Mouse (Mus musculus): ENCODE measurements around the gene 1700013F07Rik.
"Not testable (repeated sequence)": the region's sequence is repeated elsewhere in the genome, so short reads cannot be mapped to it uniquely, and the experiment has no call there.

The 1700013F07Rik gene

GRCm38 (mm10) chr3:108542299-108542698, 8.3 kb downstream of the 1700013F07Rik start:
- no peak for DNase-seq (ENCODE audit: low spot score in 2 of 2)

- peak in 1 of 2 experiments; percentile 44 for DNase-seq (ENCODE audit: low spot score in 2 of 2)
Measured at GRCm38 (mm10) chr3:108554111-108554561, 20.2 kb downstream of the 1700013F07Rik start.

GRCm38 (mm10) chr3:108554587-108555312, 20.8 kb downstream of the 1700013F07Rik start:
- peak; percentile 79 to 93 for DNase-seq (ENCODE audit: low spot score in 2 of 2)

GRCm38 (mm10) chr3:108557888-108558287, 23.9 kb downstream of the 1700013F07Rik start:
- DNase-seq (ENCODE audit: low spot score in 2 of 2) = no peak

- DNase-seq (ENCODE audit: low spot score in 2 of 2) = peak; percentile 88 to 94
Measured at GRCm38 (mm10) chr3:108562133-108562730, 28.3 kb downstream of the 1700013F07Rik start, which contains the start of gene Tmem167b. Gene Tmem167b, minus strand, starts transcription at chr3:108562466.

- DNase-seq (ENCODE audit: low spot score in 2 of 2) = peak in 1 of 2 experiments; percentile 12
Measured at GRCm38 (mm10) chr3:108562777-108563271, 28.9 kb downstream of the 1700013F07Rik start.

GRCm38 (mm10) chr3:108563309-108563708, 29.4 kb downstream of the 1700013F07Rik start:
- DNase-seq (ENCODE audit: low spot score in 2 of 2) = peak; percentile 59 to 81

- DNase-seq (ENCODE audit: low spot score in 2 of 2) = no peak
Measured at GRCm38 (mm10) chr3:108567990-108568877, 34.3 kb downstream of the 1700013F07Rik start.

- DNase-seq (ENCODE audit: low spot score in 2 of 2) = not testable (repeated sequence)
Measured at GRCm38 (mm10) chr3:108569636-108570035, 35.7 kb downstream of the 1700013F07Rik start.

- DNase-seq (ENCODE audit: low spot score in 2 of 2) = no peak
Measured at GRCm38 (mm10) chr3:108570813-108571212, 36.9 kb downstream of the 1700013F07Rik start.

- peak; percentile 91 to 96 for DNase-seq (ENCODE audit: low spot score in 2 of 2)
Measured at GRCm38 (mm10) chr3:108571443-108572294, 37.7 kb downstream of the 1700013F07Rik start, which contains the start of gene Taf13. Gene Taf13, plus strand, starts transcription at chr3:108571698.

GRCm38 (mm10) chr3:108572309-108573010, 38.5 kb downstream of the 1700013F07Rik start:
- no peak for DNase-seq (ENCODE audit: low spot score in 2 of 2)

- DNase-seq (ENCODE audit: low spot score in 2 of 2) = no peak
Measured at GRCm38 (mm10) chr3:108574018-108574417, 40.1 kb downstream of the 1700013F07Rik start.

GRCm38 (mm10) chr3:108584580-108584979, 50.6 kb downstream of the 1700013F07Rik start:
- DNase-seq (ENCODE audit: low spot score in 2 of 2) = no peak

- no peak for DNase-seq (ENCODE audit: low spot score in 2 of 2)
Measured at GRCm38 (mm10) chr3:108588446-108588845, 54.5 kb downstream of the 1700013F07Rik start.

GRCm38 (mm10) chr3:108590786-108591529, 57.0 kb downstream of the 1700013F07Rik start, which contains the start of gene Wdr47:
Gene Wdr47, plus strand, starts transcription at chr3:108591279.
- DNase-seq (ENCODE audit: low spot score in 2 of 2) = peak; percentile 94 to 96

- DNase-seq (ENCODE audit: low spot score in 2 of 2) = no peak
Measured at GRCm38 (mm10) chr3:108591530-108592522, 57.9 kb downstream of the 1700013F07Rik start.

Data from spleen, postnatal 14 days (tissue).